Mouse (Mus musculus) large intestine, adult 2 months (tissue): ENCODE results near the gene Olfr1049. TPM values are rescaled to one million over a fixed set of nuclear protein-coding genes. Genes with fewer than 3 reads are reported as not detected.
"Not testable (repeated sequence)": the region's sequence is repeated elsewhere in the genome, so short reads cannot be mapped to it uniquely, and the experiment has no call there.

Source experiments
- DNase-seq: peaks from one replicate; pipeline ENCODE4 v3.0.0-alpha.2; 2012; ENCODE audit warnings: low read depth, low spot score
- WGBS: fragments of 180-500 bp; shearing (Covaris S2); methylation state at CpG from one replicate; pipeline ENCODE4 v1.1.7; 2018; 5-methylcytosine and 5-hydroxymethylcytosine counted together
- polyA plus RNA-seq: library from polyadenylated mRNA; depleted of rRNA; stranded (reverse); fragments of >200 nt; gene quantifications from 2 replicates; pipeline ENCODE4 v1.2.3, GENCODE M21; 2012; rRNA removed

The Olfr1049 gene
- polyA plus RNA-seq = not detected in 2 replicates

DNA sequence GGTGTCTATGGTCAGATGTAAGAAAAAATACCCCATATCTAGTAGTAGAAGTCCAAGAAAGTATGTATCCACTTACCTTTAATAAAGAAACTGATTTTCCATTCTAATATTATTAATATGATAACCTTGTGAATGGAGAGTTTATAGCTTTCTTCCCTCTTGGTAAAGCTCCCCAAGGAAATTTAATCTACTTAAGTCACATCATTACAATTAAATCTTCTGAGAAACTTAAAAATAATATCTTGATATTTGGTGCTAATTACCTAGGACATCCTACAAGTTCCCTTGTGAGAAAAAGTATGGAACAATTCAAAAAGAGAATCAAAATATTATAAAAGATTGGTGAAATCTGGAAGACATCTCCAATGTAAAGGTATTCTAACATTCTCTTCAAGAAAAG lies at the start of gene Olfr1049:
TSS of gene Olfr1049 (minus strand) at position 101 of the 400 bp plus-strand sequence.
- not testable (repeated sequence) for DNase-seq

DNA sequence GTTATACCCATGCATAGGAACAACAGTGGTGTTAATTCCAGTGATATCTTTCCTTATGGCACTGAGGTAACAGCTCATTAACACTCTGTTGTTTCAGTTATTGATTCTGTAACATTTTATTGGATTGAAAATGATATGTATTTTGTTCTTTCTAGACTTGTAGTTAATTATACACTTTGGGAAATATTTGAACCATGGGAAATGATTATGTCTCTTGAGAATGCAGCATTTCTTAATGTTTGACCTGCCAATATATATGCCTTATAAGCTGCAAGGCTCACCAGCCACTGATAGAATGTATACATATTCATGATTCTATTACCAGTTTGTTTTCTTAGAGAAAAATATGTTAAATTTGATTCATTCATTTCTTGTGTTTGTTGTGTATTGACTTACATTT lies 34.0 kb upstream of the Olfr1049 start, which contains the start of gene Olfr1052:
TSS of gene Olfr1052 (plus strand) at position 301 of the 400 bp plus-strand sequence.
- no peak for DNase-seq

DNA sequence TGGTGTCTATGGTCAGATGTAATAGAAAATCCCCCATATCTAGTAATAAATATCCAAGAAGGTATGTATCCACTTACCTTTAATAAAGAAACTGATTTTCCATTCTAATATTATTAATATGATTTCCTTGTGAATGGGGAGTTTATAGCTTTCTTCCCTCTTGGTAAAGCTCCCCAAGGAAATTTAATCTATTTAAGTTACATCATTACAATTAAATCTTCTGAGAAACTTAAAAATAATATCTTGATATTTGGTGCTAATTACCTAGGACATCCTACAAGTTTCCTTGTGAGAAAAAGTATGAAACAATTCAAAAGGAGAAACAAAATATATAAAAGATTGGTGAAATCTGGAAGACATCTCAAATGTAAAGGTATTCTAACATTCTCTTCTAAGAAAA lies 20.9 kb upstream of the Olfr1049 start, which contains the start of gene Olfr1051:
TSS of gene Olfr1051 (minus strand) at position 101 of the 400 bp plus-strand sequence.
- DNase-seq = not testable (repeated sequence)

DNA sequence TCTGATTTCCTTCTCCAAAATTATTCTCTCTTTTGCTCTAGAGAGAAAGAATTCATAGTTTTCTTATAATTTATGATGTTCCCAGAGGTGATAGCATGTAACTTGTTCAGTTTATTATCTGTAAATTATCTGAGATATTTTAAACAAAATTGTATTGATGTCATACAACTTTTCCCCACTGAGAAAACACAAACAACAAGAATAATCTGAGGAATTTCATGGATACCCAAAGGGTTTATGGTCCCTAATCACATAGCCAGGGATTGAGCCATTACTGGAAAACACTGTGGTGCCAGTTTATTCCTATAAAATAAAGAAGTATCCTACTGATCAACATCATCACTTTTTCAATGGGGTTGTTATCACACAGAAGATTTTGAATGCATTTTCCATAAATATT lies 17.9 kb downstream of the Olfr1049 start, which contains the start of gene Olfr1048:
TSS of gene Olfr1048 (minus strand) at position 101 of the 400 bp plus-strand sequence.
- DNase-seq = no peak

DNA sequence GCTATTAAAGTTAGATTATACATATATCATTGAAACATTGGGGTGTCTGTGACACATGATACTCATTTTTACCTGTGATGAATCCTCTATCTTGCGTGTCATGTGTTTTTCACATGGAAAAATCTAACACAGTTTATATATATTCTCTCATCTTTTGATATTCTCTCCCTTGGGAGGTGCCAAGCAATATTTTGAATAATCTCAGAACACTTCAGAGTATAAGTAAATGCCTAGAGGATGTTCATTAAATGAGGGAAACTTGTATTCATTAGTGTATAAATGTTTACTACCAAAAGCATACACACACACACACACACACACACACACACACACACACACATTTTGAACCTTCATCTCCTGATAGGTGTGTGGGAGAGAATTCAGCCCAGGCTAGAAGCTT lies 26.8 kb downstream of the Olfr1049 start, which contains the start of gene Olfr1047:
TSS of gene Olfr1047 (minus strand) at position 101 of the 400 bp plus-strand sequence.
- no peak for DNase-seq
- 89% methylated on average over 1 of the region's 1 CpGs for WGBS

DNA sequence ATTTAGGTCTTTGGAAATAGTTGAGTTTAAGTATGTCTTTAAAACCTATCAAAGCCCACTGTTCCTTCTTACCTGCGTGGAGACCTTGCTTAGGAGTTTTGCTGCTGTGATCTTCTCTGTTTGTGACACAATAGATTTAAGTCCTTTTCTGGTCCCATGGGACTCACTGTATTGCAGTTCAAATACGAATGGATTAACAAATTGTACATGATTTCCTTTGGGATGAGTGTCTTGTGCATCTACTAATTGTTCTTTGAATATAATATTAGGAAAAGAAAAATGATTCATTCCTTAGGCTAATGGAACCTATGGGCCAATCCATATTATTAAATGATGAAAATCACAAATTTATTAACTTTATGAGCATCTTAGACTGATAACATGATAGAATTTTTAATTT lies 38.9 kb downstream of the Olfr1049 start, which contains the start of gene Olfr1046:
TSS of gene Olfr1046 (minus strand) at position 101 of the 400 bp plus-strand sequence.
- 56% methylated on average over 2 of the region's 2 CpGs for WGBS
- no peak for DNase-seq

Other genes starting within 250 kb of the Olfr1049 start
- gene Olfr1033, start 237.7 kb downstream of the Olfr1049 start, polyA plus RNA-seq = 0.12 and 0.34 TPM in 2 replicates
- 0.01 and 0.03 TPM in 2 replicates for gene Olfr1034, start 212.5 kb downstream of the Olfr1049 start, polyA plus RNA-seq
- not detected in 2 replicates for gene Olfr1036, start 184.3 kb downstream of the Olfr1049 start, polyA plus RNA-seq
- gene Olfr1037, start 170.9 kb downstream of the Olfr1049 start, polyA plus RNA-seq = not detected in 2 replicates
- not detected in 2 replicates for gene Olfr1039, start 122.4 kb downstream of the Olfr1049 start, polyA plus RNA-seq
- not detected in 2 replicates for gene Olfr1040, start 111.6 kb downstream of the Olfr1049 start, polyA plus RNA-seq
- not detected in 2 replicates for gene Olfr1042, start 96.5 kb downstream of the Olfr1049 start, polyA plus RNA-seq
- gene Olfr1043, start 90.8 kb downstream of the Olfr1049 start, polyA plus RNA-seq = not detected in 2 replicates
- not detected in 2 replicates for gene Olfr1044, start 80.5 kb downstream of the Olfr1049 start, polyA plus RNA-seq
- not detected in 2 replicates for gene Olfr52, start 72.6 kb downstream of the Olfr1049 start, polyA plus RNA-seq
- not detected in 2 replicates for gene Olfr1045, start 55.3 kb downstream of the Olfr1049 start, polyA plus RNA-seq
- not detected in 2 replicates for gene Olfr1046, start 39.0 kb downstream of the Olfr1049 start, polyA plus RNA-seq
- not detected in 2 replicates for gene Olfr1047, start 26.9 kb downstream of the Olfr1049 start, polyA plus RNA-seq
- not detected in 2 replicates for gene Olfr1048, start 18.0 kb downstream of the Olfr1049 start, polyA plus RNA-seq
- gene Olfr1051, start 20.8 kb upstream of the Olfr1049 start, polyA plus RNA-seq = not detected in 2 replicates
- not detected in 2 replicates for gene Olfr1052, start 34.1 kb upstream of the Olfr1049 start, polyA plus RNA-seq
- not detected in 2 replicates for gene Olfr1053, start 57.0 kb upstream of the Olfr1049 start, polyA plus RNA-seq
- gene Olfr1054, start 77.1 kb upstream of the Olfr1049 start, polyA plus RNA-seq = not detected in 2 replicates
- gene Olfr1055, start 92.0 kb upstream of the Olfr1049 start, polyA plus RNA-seq = not detected in 2 replicates
- not detected in 2 replicates for gene Olfr1056, start 104.1 kb upstream of the Olfr1049 start, polyA plus RNA-seq
- gene Olfr1057, start 120.1 kb upstream of the Olfr1049 start, polyA plus RNA-seq = not detected in 2 replicates
- gene Olfr1058, start 130.2 kb upstream of the Olfr1049 start, polyA plus RNA-seq = not detected in 2 replicates
- not detected in 2 replicates for gene Olfr1061, start 155.7 kb upstream of the Olfr1049 start, polyA plus RNA-seq
- gene Olfr1062, start 168.4 kb upstream of the Olfr1049 start, polyA plus RNA-seq = not detected in 2 replicates
- not detected in 2 replicates for gene Olfr1065, start 192.3 kb upstream of the Olfr1049 start, polyA plus RNA-seq
- not detected in 2 replicates for gene Olfr1066, start 197.9 kb upstream of the Olfr1049 start, polyA plus RNA-seq
- not detected in 2 replicates for gene Olfr228, start 229.1 kb upstream of the Olfr1049 start, polyA plus RNA-seq